Mouse (Mus musculus) thymus, adult 2 months (tissue): ENCODE measurements around the gene Zfp37.

Experiments
- CTCF ChIP-seq: fragments of 200-500 bp; IDR thresholded peaks from 2 replicates; pipeline ENCODE4 v1.5.1; 2012; ENCODE audit warnings: mild to moderate bottlenecking, control low read depth, low read length, moderate library complexity, borderline replicate concordance; ENCODE audit not compliant: control insufficient read depth, poor library complexity, insufficient read depth; ENCODE audit errors: extremely low read depth
- POLR2A ChIP-seq: fragments of 200-500 bp; IDR thresholded peaks from 2 replicates; pipeline ENCODE4 v1.6.1; 2012; ENCODE audit warnings: mild to moderate bottlenecking, low read length, control low read depth, moderate library complexity; ENCODE audit not compliant: control insufficient read depth, poor library complexity, insufficient read depth; ENCODE audit errors: extremely low read depth

DNA sequence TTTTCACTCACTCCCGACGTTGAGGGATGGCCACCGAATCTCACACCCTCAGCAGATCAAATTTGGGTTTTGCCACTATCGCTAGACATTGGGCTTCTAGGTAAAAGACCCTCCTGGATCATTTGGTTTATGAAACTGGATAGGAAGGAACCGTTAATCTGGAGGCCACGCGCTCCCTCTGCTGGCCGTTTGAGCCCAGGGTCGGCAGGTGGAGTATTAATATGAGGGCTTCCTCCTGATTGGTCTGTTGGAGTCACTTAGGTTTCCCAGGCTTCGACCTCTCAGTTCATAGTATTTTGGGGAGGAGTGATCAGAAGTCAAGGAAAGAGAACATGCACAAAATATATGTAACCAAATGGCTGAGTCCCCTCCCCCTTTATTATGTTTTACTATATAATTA lies 2.5 kb downstream of the Zfp37 start:
- TF ChIP-seq CTCF (no peak), POLR2A (no peak)
